Mouse (Mus musculus) midbrain, embryonic 14.5 days (tissue): ENCODE data around the gene Sh2b3. TPM values are rescaled to one million over a fixed set of nuclear protein-coding genes. Genes with fewer than 3 reads are reported as not detected.

Experiments
- ATAC-seq: fragments of 200-750 bp; cut with Nextera tagmentation; 2 replicates; pipeline ENCODE4 v1.8.0; 2017; ENCODE audit warnings: moderate number of reproducible peaks, moderate library complexity; ENCODE audit not compliant: low FRiP score, low TSS enrichment
- DNase-seq: peaks from one replicate; pipeline ENCODE4 v3.0.0-alpha.2; 2015
- H3K27ac ChIP-seq: fragments of 300-500 bp; sonication (generic); replicated peaks from 2 replicates; pipeline ENCODE4 v1.5.1; 2014; ENCODE audit warnings: mild to moderate bottlenecking, low read depth, low read length, moderate library complexity
- H3K27me3 ChIP-seq: fragments of 300-500 bp; sonication (generic); 2 replicates; pipeline ENCODE4 v1.6.1; 2014; ENCODE audit warnings: low read length, control low read depth, mixed read lengths; ENCODE audit not compliant: control insufficient read depth, insufficient read depth
- H3K36me3 ChIP-seq: fragments of 300-500 bp; sonication (generic); 2 replicates; pipeline ENCODE4 v1.6.1; 2014; ENCODE audit warnings: low read length, control low read depth; ENCODE audit not compliant: control insufficient read depth, insufficient read depth
- H3K4me1 ChIP-seq: fragments of 300-500 bp; sonication (generic); 2 replicates; pipeline ENCODE4 v1.6.1; 2014; ENCODE audit warnings: mild to moderate bottlenecking, antibody characterized with exemption, low read length, control low read depth; ENCODE audit not compliant: control insufficient read depth, insufficient read depth
- H3K4me2 ChIP-seq: fragments of 300-500 bp; sonication (generic); 2 replicates; pipeline ENCODE4 v1.6.1; 2014; ENCODE audit warnings: mild to moderate bottlenecking, low read length, moderate library complexity
- H3K4me3 ChIP-seq: fragments of 300-500 bp; sonication (generic); replicated peaks from 2 replicates; pipeline ENCODE4 v1.5.1; 2014; ENCODE audit warnings: low read depth, low read length
- H3K9ac ChIP-seq: fragments of 300-500 bp; sonication (generic); replicated peaks from 2 replicates; pipeline ENCODE4 v1.6.1; 2014; ENCODE audit warnings: mild to moderate bottlenecking, low read length, moderate library complexity
- H3K9me3 ChIP-seq: fragments of 300-500 bp; sonication (generic); 2 replicates; pipeline ENCODE4 v1.6.1; 2016; ENCODE audit warnings: low read length, control low read depth, mixed read lengths; ENCODE audit not compliant: control insufficient read depth
- WGBS: fragments of 180-500 bp; shearing (Covaris S2); extraction: QIAGEN DNeasy Blood & Tissue Kit; methylation state at CpG from one replicate; pipeline ENCODE4 v1.1.7; 2014; 5-methylcytosine and 5-hydroxymethylcytosine counted together
- polyA plus RNA-seq: library from polyadenylated mRNA; unstranded; fragments of >200 nt; fragmentation: Nextera tagmentation; extraction: Ambion mirVana; gene quantifications from 2 replicates; pipeline ENCODE4 v1.2.1, GENCODE M21; 2014

The Sh2b3 gene
- polyA plus RNA-seq, 1 experiment from 2014 or later, result 7.8 TPM

GRCm38 (mm10) chr5:121833572-121834240, 3.7 kb downstream of the Sh2b3 start:
- Histone ChIP-seq H3K27ac (no peak overlapping the region), H3K9me3 (no peaks in the 10 kb centered on the region), H3K36me3 (no peaks in the 10 kb centered on the region), H3K27me3 (peaks cover 41% of the 10 kb centered on the region), H3K9ac (no peak overlapping the region), H3K4me2 (no peak overlapping the region), H3K4me3 (no peak overlapping the region), H3K4me1 (peaks cover 33% of the 10 kb centered on the region)
- DNase-seq (no peak), ATAC-seq (no peak)
- WGBS, result 48% methylated on average over 10 of the region's 10 CpGs

- H3K4me1 ChIP-seq, result peaks cover 33% of the 10 kb centered on the region
- no peaks in the 10 kb centered on the region for H3K36me3 ChIP-seq
- no peak overlapping the region for H3K4me3 ChIP-seq
- ATAC-seq (no peak), DNase-seq (no peak)
- H3K4me2 ChIP-seq, result no peak overlapping the region
- H3K9ac ChIP-seq, result no peak overlapping the region
- no peaks in the 10 kb centered on the region for H3K9me3 ChIP-seq
- WGBS, result 94% methylated on average over 2 of the region's 2 CpGs
- no peak overlapping the region for H3K27ac ChIP-seq
- H3K27me3 ChIP-seq, result peaks cover 36% of the 10 kb centered on the region
Observed at GRCm38 (mm10) chr5:121833159-121833558, 4.3 kb downstream of the Sh2b3 start.

- H3K27ac ChIP-seq, result no peak overlapping the region
- H3K4me2 ChIP-seq, result no peak overlapping the region
- no peak for DNase-seq
- H3K9ac ChIP-seq, result 0 out of 2 replicates have a peak overlapping the region, but pooled peaks have one; percentile 20
- no peak overlapping the region for H3K4me3 ChIP-seq
- 76% methylated on average over 6 of the region's 6 CpGs for WGBS
- no peak for ATAC-seq
- H3K4me1 ChIP-seq, result peaks cover 33% of the 10 kb centered on the region
- no peaks in the 10 kb centered on the region for H3K9me3 ChIP-seq
- H3K36me3 ChIP-seq, result no peaks in the 10 kb centered on the region
- H3K27me3 ChIP-seq, result peaks cover 34% of the 10 kb centered on the region
Observed at GRCm38 (mm10) chr5:121832376-121833155, 4.9 kb downstream of the Sh2b3 start.

- 88% methylated on average over 6 of the region's 6 CpGs for WGBS
Observed at GRCm38 (mm10) chr5:121831002-121831601, 6.3 kb downstream of the Sh2b3 start.

GRCm38 (mm10) chr5:121828491-121829432, 8.7 kb downstream of the Sh2b3 start:
- H3K4me1 ChIP-seq, result peaks cover 16% of the 10 kb centered on the region; the same call in 1 of the 2 replicates
- peak overlapping the region; percentile 43 for H3K4me3 ChIP-seq
- ATAC-seq (peak; percentile 62), DNase-seq (peak; percentile 84)
- peaks cover 10% of the 10 kb centered on the region; the same call in 1 of the 2 replicates for H3K27me3 ChIP-seq
- 0 out of 2 replicates have a peak overlapping the region, but pooled peaks have one; percentile 20 for H3K27ac ChIP-seq
- H3K36me3 ChIP-seq, result no peaks in the 10 kb centered on the region
- peak overlapping the region; percentile 49 for H3K9ac ChIP-seq
- 2% methylated on average over 79 of the region's 82 CpGs for WGBS
- H3K4me2 ChIP-seq, result peak overlapping the region; percentile 91
- no peaks in the 10 kb centered on the region for H3K9me3 ChIP-seq

More at GRCm38 (mm10) chr5:121831002-121831601, 6.3 kb downstream of the Sh2b3 start:
- no peak for DNase-seq
- Histone ChIP-seq H3K4me2 (no peak overlapping the region), H3K9me3 (no peaks in the 10 kb centered on the region), H3K4me3 (no peak overlapping the region), H3K36me3 (no peaks in the 10 kb centered on the region), H3K4me1 (peaks cover 26% of the 10 kb centered on the region), H3K27ac (no peak overlapping the region), H3K27me3 (peaks cover 24% of the 10 kb centered on the region; the same call in 1 of the 2 replicates), H3K9ac (no peak overlapping the region)
- no peak for ATAC-seq

- no peak overlapping the region; the same call in 1 of the 2 replicates for H3K9ac ChIP-seq
- H3K4me2 ChIP-seq, result peak overlapping the region; percentile 91
- peaks cover 10% of the 10 kb centered on the region; the same call in 1 of the 2 replicates for H3K27me3 ChIP-seq
- H3K9me3 ChIP-seq, result no peaks in the 10 kb centered on the region
- no peak for DNase-seq
- ATAC-seq, result no peak
- no peaks in the 10 kb centered on the region for H3K36me3 ChIP-seq
- 78% methylated on average over 4 of the region's 4 CpGs for WGBS
- peaks cover 11% of the 10 kb centered on the region; the same call in 1 of the 2 replicates for H3K4me1 ChIP-seq
- no peak overlapping the region for H3K27ac ChIP-seq
- 0 out of 2 replicates have a peak overlapping the region, but pooled peaks have one; percentile 43 for H3K4me3 ChIP-seq
Observed at GRCm38 (mm10) chr5:121827876-121828275, 9.6 kb downstream of the Sh2b3 start.

- no peak for ATAC-seq
- WGBS, result 93% methylated on average over 3 of the region's 3 CpGs
Observed at GRCm38 (mm10) chr5:121825606-121826005, 11.8 kb downstream of the Sh2b3 start.

More at GRCm38 (mm10) chr5:121825606-121826005, 11.8 kb downstream of the Sh2b3 start:
- DNase-seq, result no peak
- Histone ChIP-seq H3K27ac (no peak overlapping the region), H3K9me3 (no peaks in the 10 kb centered on the region), H3K4me3 (no peak overlapping the region), H3K4me1 (peaks cover 9% of the 10 kb centered on the region; the same call in 1 of the 2 replicates), H3K27me3 (peaks cover 10% of the 10 kb centered on the region; the same call in 1 of the 2 replicates), H3K4me2 (no peak overlapping the region), H3K9ac (no peak overlapping the region), H3K36me3 (peaks cover 15% of the 10 kb centered on the region)
